Mouse (Mus musculus) spleen, postnatal 4 days (tissue): ENCODE data around the gene Armc2.

Source experiments
- DNase-seq, 2 experiments: peaks; one replicate each; pipeline ENCODE4 v3.0.0; 2022; ENCODE audit warnings: low spot score in 2 of 2

Armc2 gene

GRCm38 (mm10) chr10:42018016-42018949 lies at the start of gene Armc2:
Gene Armc2, minus strand, starts transcription at chr10:42018442.
- peak; percentile 53 to 77 for DNase-seq

- no peak for DNase-seq
These were observed 46.2 kb upstream of the Armc2 start for GRCm38 (mm10) chr10:42064446-42064845.

GRCm38 (mm10) chr10:42059522-42059921 lies 41.3 kb upstream of the Armc2 start:
- no peak for DNase-seq

- DNase-seq: no peak
These were observed 39.5 kb upstream of the Armc2 start for GRCm38 (mm10) chr10:42057746-42058145.

GRCm38 (mm10) chr10:42057231-42057601 lies 39.0 kb upstream of the Armc2 start:
- peak; percentile 53 to 76 for DNase-seq

- DNase-seq: no peak
These were observed 38.4 kb upstream of the Armc2 start for GRCm38 (mm10) chr10:42056486-42057230.

- DNase-seq: peak in 1 of 2 experiments; percentile 17
These were observed 37.3 kb upstream of the Armc2 start for GRCm38 (mm10) chr10:42055224-42056165.

- DNase-seq: no peak
These were observed 32.8 kb upstream of the Armc2 start for GRCm38 (mm10) chr10:42051069-42051468.

GRCm38 (mm10) chr10:42048648-42049047 lies 30.4 kb upstream of the Armc2 start:
- DNase-seq: no peak

GRCm38 (mm10) chr10:42044574-42044973 lies 26.3 kb upstream of the Armc2 start:
- DNase-seq: no peak

- DNase-seq: no peak
These were observed 25.1 kb upstream of the Armc2 start for GRCm38 (mm10) chr10:42043307-42043706.

- DNase-seq: no peak
These were observed 24.6 kb upstream of the Armc2 start for GRCm38 (mm10) chr10:42042881-42043280.

- no peak for DNase-seq
These were observed 23.8 kb upstream of the Armc2 start for GRCm38 (mm10) chr10:42042087-42042486.

GRCm38 (mm10) chr10:42038571-42038970 lies 20.3 kb upstream of the Armc2 start:
- DNase-seq: no peak

- no peak for DNase-seq
These were observed 19.1 kb upstream of the Armc2 start for GRCm38 (mm10) chr10:42037301-42037870.

- DNase-seq: no peak
These were observed 18.6 kb upstream of the Armc2 start for GRCm38 (mm10) chr10:42036846-42037245.

- DNase-seq: no peak
These were observed 15.3 kb upstream of the Armc2 start for GRCm38 (mm10) chr10:42033571-42033970.

- DNase-seq: peak; percentile 88 to 92
These were observed 12.8 kb upstream of the Armc2 start for GRCm38 (mm10) chr10:42031021-42031420.

- no peak for DNase-seq
These were observed 11.3 kb upstream of the Armc2 start for GRCm38 (mm10) chr10:42029502-42029901.

- no peak for DNase-seq
These were observed 9.1 kb upstream of the Armc2 start for GRCm38 (mm10) chr10:42027337-42027736.

GRCm38 (mm10) chr10:42024406-42024805 lies 6.2 kb upstream of the Armc2 start:
- no peak for DNase-seq
